ENCODE assay signal across 14 mouse cellular contexts in the genomic region with DNA sequence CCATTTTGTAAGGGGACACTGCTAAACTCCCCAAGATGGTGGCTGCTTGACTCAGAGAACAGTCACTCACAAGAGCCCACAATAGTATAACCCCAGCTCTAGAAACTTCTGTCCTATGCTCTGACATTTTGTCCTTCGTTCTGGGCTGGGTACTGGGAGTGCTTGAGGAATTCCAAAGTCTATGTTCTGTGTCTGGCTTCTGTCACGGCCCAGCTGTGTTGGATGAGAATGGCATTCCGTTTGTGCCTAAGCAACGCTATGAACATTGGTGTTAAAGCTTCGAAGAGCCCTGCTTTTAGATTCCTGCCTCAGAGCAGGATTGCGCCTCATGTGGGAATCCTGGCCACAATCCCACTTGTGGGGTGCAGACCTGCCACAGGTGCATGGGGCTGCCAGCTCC. TPM values are rescaled to one million over a fixed set of nuclear protein-coding genes. Genes with fewer than 3 reads are reported as not detected.
DNase-seq lines count a peak whose midpoint lies in the region; ATAC-seq and TF ChIP-seq lines count a peak whose summit lies in the region.
"Had no signal": no experiment of that assay in that cellular context is flagged by ENCODE, and none has a peak within 500 bp of the region (broad histone marks: within the 10 kb centered on the region; RNA-seq: fewer than 3 reads in every experiment).

No protein-coding gene starts in this region.

- TF ChIP-seq POLR2A in limb, embryonic 14.5 days (IDR thresholded peaks at IDR 0.05; ENCODE audit: borderline replicate concordance, extremely low read depth, insufficient read depth, insufficient read length) = no peak

- peaks cover 8% of the 10 kb centered on the region; the same call in 1 of the 2 replicates for H3K4me1 ChIP-seq in embryonic facial prominence, embryonic 14.5 days (ENCODE audit: control insufficient read depth, insufficient read depth, low read length)
- peaks cover 12% of the 10 kb centered on the region for H3K4me1 ChIP-seq in intestine, embryonic 16.5 days (ENCODE audit: control insufficient read depth, insufficient read depth, low read length)
- peaks cover 11% of the 10 kb centered on the region; the same call in 1 of the 2 replicates for H3K4me1 ChIP-seq in limb, embryonic 14.5 days (ENCODE audit: control insufficient read depth, insufficient read depth, low read length)
- H3K4me1 ChIP-seq: megakaryocyte, embryonic 14.5 days had no signal

- no peak for ATAC-seq in embryonic facial prominence, embryonic 14.5 days (ENCODE audit: low read depth)
- ATAC-seq in intestine, embryonic 16.5 days = no peak; the same call in 1 of the 2 replicates
- ATAC-seq in limb, embryonic 14.5 days (ENCODE audit: low FRiP score, low read depth) = 0 out of 2 replicates have a peak, but pooled peaks have one; percentile 5
- no peak for ATAC-seq in granulocyte monocyte progenitor cell, adult 5-6 weeks (replicated peaks; ENCODE audit: poor library complexity, severe bottlenecking)
- ATAC-seq: CD4-positive, CD25-positive, alpha-beta regulatory T cell, adult 4 months had no signal

- H3K4me3 ChIP-seq in embryonic facial prominence, embryonic 14.5 days (ENCODE audit: low read depth, low read length) = no peak overlapping the region
- no peak overlapping the region for H3K4me3 ChIP-seq in intestine, embryonic 16.5 days (ENCODE audit: low read length)
- no peak overlapping the region for H3K4me3 ChIP-seq in limb, embryonic 14.5 days (replicated peaks; ENCODE audit: low read length)
- H3K4me3 ChIP-seq: hindbrain, embryonic 12.5 days; megakaryocyte, embryonic 14.5 days had no signal

- H3K9me3 ChIP-seq in embryonic facial prominence, embryonic 14.5 days (ENCODE audit: control insufficient read depth, low read length) = no peaks in the 10 kb centered on the region
- no peaks in the 10 kb centered on the region for H3K9me3 ChIP-seq in intestine, embryonic 16.5 days (ENCODE audit: control insufficient read depth, low read length)
- H3K9me3 ChIP-seq in limb, embryonic 14.5 days (ENCODE audit: control insufficient read depth, low read length) = no peaks in the 10 kb centered on the region
- H3K9me3 ChIP-seq: hindbrain, embryonic 12.5 days; megakaryocyte, embryonic 14.5 days had no signal

- whole genome bisulfite sequencing in embryonic facial prominence, embryonic 14.5 days = 69% methylated on average over 6 of the region's 6 CpGs
- 46% methylated on average over 6 of the region's 6 CpGs for WGBS in intestine, embryonic 16.5 days
- WGBS in limb, embryonic 14.5 days = 55% methylated on average over 6 of the region's 6 CpGs

- H3K9ac ChIP-seq in embryonic facial prominence, embryonic 14.5 days (ENCODE audit: low read depth, low read length) = no peak overlapping the region
- no peak overlapping the region for H3K9ac ChIP-seq in intestine, embryonic 16.5 days (ENCODE audit: low read depth, low read length)
- no peak overlapping the region for H3K9ac ChIP-seq in limb, embryonic 14.5 days (ENCODE audit: low read depth, low read length, severe bottlenecking)
- H3K9ac ChIP-seq: hindbrain, embryonic 12.5 days had no signal

- no peaks in the 10 kb centered on the region for H3K27me3 ChIP-seq in embryonic facial prominence, embryonic 14.5 days (replicated peaks; ENCODE audit: control insufficient read depth, insufficient read depth, low read length)
- H3K27me3 ChIP-seq in intestine, embryonic 16.5 days (replicated peaks; ENCODE audit: control insufficient read depth, insufficient read depth, low read length) = no peaks in the 10 kb centered on the region
- H3K27me3 ChIP-seq in limb, embryonic 14.5 days (ENCODE audit: control insufficient read depth, insufficient read depth, low read length) = no peaks in the 10 kb centered on the region
- H3K27me3 ChIP-seq: hindbrain, embryonic 12.5 days had no signal

- no peak overlapping the region for H3K27ac ChIP-seq in embryonic facial prominence, embryonic 14.5 days (replicated peaks; ENCODE audit: low read depth, low read length)
- peak overlapping the region; percentile 30; the same call in 1 of the 2 replicates for H3K27ac ChIP-seq in intestine, embryonic 16.5 days (ENCODE audit: low read length)
- no peak overlapping the region for H3K27ac ChIP-seq in limb, embryonic 14.5 days (replicated peaks; ENCODE audit: low read depth, low read length)
- H3K27ac ChIP-seq: hindbrain, embryonic 12.5 days had no signal

- H3K4me2 ChIP-seq in embryonic facial prominence, embryonic 14.5 days (ENCODE audit: low read depth, low read length) = no peak overlapping the region
- no peak overlapping the region for H3K4me2 ChIP-seq in intestine, embryonic 16.5 days (ENCODE audit: low read depth, low read length)
- no peak overlapping the region for H3K4me2 ChIP-seq in limb, embryonic 14.5 days (replicated peaks; ENCODE audit: low read depth, low read length, severe bottlenecking)
- H3K4me2 ChIP-seq: hindbrain, embryonic 12.5 days had no signal

- peak; percentile 15 for DNase-seq in kidney, adult 18-20 months
- DNase-seq in kidney, adult 8-10 months = no peak
- DNase-seq in embryonic facial prominence, embryonic 14.5 days (ENCODE audit: low spot score) = peak; percentile 28
- no peak for DNase-seq in limb, embryonic 14.5 days (ENCODE audit: low spot score)
- no peak for DNase-seq in cerebellum, postnatal 10 days
- DNase-seq in adrenal gland, postnatal 14 days = no peak
- DNase-seq: adrenal gland, postnatal 10 days had no signal

- H3K36me3 ChIP-seq in embryonic facial prominence, embryonic 14.5 days (ENCODE audit: control insufficient read depth, insufficient read depth, low read length) = no peaks in the 10 kb centered on the region
- no peaks in the 10 kb centered on the region for H3K36me3 ChIP-seq in intestine, embryonic 16.5 days (ENCODE audit: control insufficient read depth, insufficient read depth, low read length)
- no peaks in the 10 kb centered on the region for H3K36me3 ChIP-seq in limb, embryonic 14.5 days (ENCODE audit: control insufficient read depth, insufficient read depth, low read length)
- H3K36me3 ChIP-seq: hindbrain, embryonic 12.5 days had no signal

RNA-seq across cellular contexts. Expression of a gene that starts 14.5 kb away (rescaled TPM):
- 0.14 TPM in 1 of 2 replicates, not detected in the other for polyA plus RNA-seq in embryonic facial prominence, embryonic 14.5 days (2014; fragmentation: Nextera tagmentation; extraction: Ambion mirVana)
- polyA plus RNA-seq in intestine, embryonic 16.5 days (2015; fragmentation: Nextera tagmentation; extraction: Ambion mirVana) = 0.06 TPM in 1 of 2 replicates, not detected in the other
- 0.06 TPM in 1 of 2 replicates, not detected in the other for polyA plus RNA-seq in limb, embryonic 14.5 days (2012; rRNA removed)
- polyA plus RNA-seq in limb, embryonic 14.5 days (2014; fragmentation: Nextera tagmentation; extraction: Ambion mirVana) = 0.12 TPM in 1 of 2 replicates, not detected in the other
- total RNA-seq in adrenal gland, postnatal 14 days (2021) = 0.22 and 0.26 TPM in 2 replicates
- not detected in 2 replicates for total RNA-seq in granulocyte monocyte progenitor cell, adult 5-6 weeks (2014; fragmentation: Nextera tagmentation)
- total RNA-seq in granulocyte monocyte progenitor cell, adult 5-6 weeks (2017) = not detected in 2 replicates
- total RNA-seq: gastrocnemius, adult 18-20 months had no signal
- polyA plus RNA-seq: cortical plate, adult 2 months; hindbrain, embryonic 12.5 days had no signal

RNA-seq across cellular contexts. Expression of a gene that starts 38.9 kb away (rescaled TPM):
- 7.2 and 7.3 TPM in 2 replicates for polyA plus RNA-seq in embryonic facial prominence, embryonic 14.5 days (2014; fragmentation: Nextera tagmentation; extraction: Ambion mirVana)
- 0.75 TPM in 2 replicates for polyA plus RNA-seq in intestine, embryonic 16.5 days (2015; fragmentation: Nextera tagmentation; extraction: Ambion mirVana)
- 11.1 and 13.7 TPM in 2 replicates for polyA plus RNA-seq in limb, embryonic 14.5 days (2012; rRNA removed)
- polyA plus RNA-seq in limb, embryonic 14.5 days (2014; fragmentation: Nextera tagmentation; extraction: Ambion mirVana) = 3.5 and 5.1 TPM in 2 replicates
- 3.0 and 3.1 TPM in 2 replicates for total RNA-seq in adrenal gland, postnatal 14 days (2021)
- total RNA-seq in granulocyte monocyte progenitor cell, adult 5-6 weeks (2014; fragmentation: Nextera tagmentation) = 0.17 TPM in 1 of 2 replicates, not detected in the other
- total RNA-seq in granulocyte monocyte progenitor cell, adult 5-6 weeks (2017) = not detected in 2 replicates

Comparison
In these comparisons a context has a peak if more than half of its experiments do, and no peak if none do; other contexts are left out.
1. DNase-seq: peak in kidney, adult 18-20 months (single experiment) and embryonic facial prominence, embryonic 14.5 days (single experiment); none in kidney, adult 8-10 months (0 of 2), limb, embryonic 14.5 days (single experiment), cerebellum, postnatal 10 days (0 of 2) and adrenal gland, postnatal 14 days (single experiment).